Mouse (Mus musculus) E14TG2a.4 (cell line): ENCODE measurements at regions not wholly inside any gene's neighbourhood (a gene's known extent, or its start where the extent isn't known, plus 50 kb on each side); places are given as distances from the start of the nearest gene placed in this dataset.

Experiments used
- CTCF ChIP-seq: conservative IDR thresholded peaks from 2 replicates; pipeline ENCODE4 v1.5.1; 2014; ENCODE audit warnings: low read length
- NANOG ChIP-seq: IDR thresholded peaks from 2 replicates; pipeline ENCODE4 v1.6.1; 2014; ENCODE audit warnings: borderline replicate concordance, low read length, mixed read lengths
- POU5F1 ChIP-seq: IDR thresholded peaks from 2 replicates; pipeline ENCODE4 v1.6.1; 2014; ENCODE audit warnings: low read length, borderline replicate concordance

DNA sequence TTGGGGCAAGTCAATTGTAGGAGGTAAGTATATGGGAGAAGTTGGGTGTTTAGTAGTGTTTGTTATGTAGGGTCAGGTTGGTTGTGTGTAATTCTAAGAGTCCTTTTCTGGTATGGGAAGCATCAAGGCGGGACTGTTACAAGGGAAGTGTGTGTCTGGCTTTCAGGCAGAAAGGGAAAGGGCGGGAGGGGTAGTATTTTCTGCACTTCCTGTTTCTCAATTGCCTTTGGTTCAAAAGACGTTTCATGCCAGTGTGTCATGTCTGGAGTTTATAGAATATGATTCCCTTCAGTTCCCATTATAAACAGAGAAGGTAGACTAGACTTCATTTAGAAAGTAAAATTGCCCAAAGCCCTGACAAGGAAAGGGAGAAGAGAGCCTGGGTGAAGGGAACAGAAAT, 107.7 kb upstream of the Cwc22 start:
- TF ChIP-seq CTCF: no peak
- TF ChIP-seq POU5F1: no peak
- TF ChIP-seq NANOG: no peak
